Mouse (Mus musculus) heart, postnatal 0 days (tissue): ENCODE data around the gene Tmem182. TPM values are rescaled to one million over a fixed set of nuclear protein-coding genes. Genes with fewer than 3 reads are reported as not detected.

Source experiments
- ATAC-seq: fragments of 200-750 bp; cut with Nextera tagmentation; 2 replicates; pipeline ENCODE4 v1.8.0; 2017; ENCODE audit warnings: low read depth, moderate number of reproducible peaks, moderate library complexity; ENCODE audit not compliant: insufficient read depth
- DNase-seq: peaks from one replicate; pipeline ENCODE4 v3.0.0-alpha.2; 2016; ENCODE audit warnings: low spot score
- H3K27ac ChIP-seq: fragments of 300-500 bp; sonication (generic); 2 replicates; pipeline ENCODE4 v1.5.1; 2014; ENCODE audit warnings: low read depth, mild to moderate bottlenecking
- H3K27me3 ChIP-seq: fragments of 300-500 bp; sonication (generic); 2 replicates; pipeline ENCODE4 v1.6.1; 2014; ENCODE audit warnings: low read length, mixed read lengths; ENCODE audit not compliant: control insufficient read depth, insufficient read depth
- H3K36me3 ChIP-seq: fragments of 300-500 bp; sonication (generic); replicated peaks from 2 replicates; pipeline ENCODE4 v1.6.1; 2014; ENCODE audit warnings: low read length, mixed read lengths; ENCODE audit not compliant: control insufficient read depth, insufficient read depth
- H3K4me1 ChIP-seq: fragments of 300-500 bp; sonication (generic); 2 replicates; pipeline ENCODE4 v1.6.1; 2014; ENCODE audit warnings: antibody characterized with exemption; ENCODE audit not compliant: control insufficient read depth, insufficient read depth
- H3K4me2 ChIP-seq: fragments of 300-500 bp; sonication (generic); 2 replicates; pipeline ENCODE4 v1.6.1; 2014; ENCODE audit warnings: low read depth, mild to moderate bottlenecking, low read length, moderate library complexity
- H3K4me3 ChIP-seq: fragments of 300-500 bp; sonication (generic); 2 replicates; pipeline ENCODE4 v1.5.1; 2014; ENCODE audit warnings: low read depth, low read length
- H3K9ac ChIP-seq: fragments of 300-500 bp; sonication (generic); replicated peaks from 2 replicates; pipeline ENCODE4 v1.6.1; 2014; ENCODE audit warnings: low read depth, low read length, mixed read lengths
- H3K9me3 ChIP-seq: fragments of 300-500 bp; sonication (generic); replicated peaks from 2 replicates; pipeline ENCODE4 v1.6.1; 2016; ENCODE audit warnings: low read length; ENCODE audit not compliant: control insufficient read depth
- CTCF ChIP-seq: IDR thresholded peaks from 2 replicates; pipeline ENCODE4 v1.5.1; 2016; ENCODE audit warnings: antibody characterized with exemption, control low read depth, low read depth
- EP300 ChIP-seq: IDR thresholded peaks from 2 replicates; pipeline ENCODE4 v1.6.1; 2016; ENCODE audit warnings: antibody characterized with exemption, low read depth
- WGBS: fragments of 180-500 bp; shearing (Covaris S2); extraction: QIAGEN DNeasy Blood & Tissue Kit; methylation state at CpG from one replicate; pipeline ENCODE4 v1.1.7; 2014; 5-methylcytosine and 5-hydroxymethylcytosine counted together
- polyA plus RNA-seq: library from polyadenylated mRNA; unstranded; fragments of >200 nt; fragmentation: Nextera tagmentation; extraction: Ambion mirVana; gene quantifications from 2 replicates; pipeline ENCODE4 v1.2.1, GENCODE M21; 2015
- total RNA-seq: library from RNA; depleted of rRNA; stranded (reverse); fragments of >200 nt; gene quantifications from 2 replicates; pipeline ENCODE4 v1.2.3, GENCODE M21; 2014; ENCODE audit warnings: low replicate concordance

Tmem182 gene
- total and polyA plus RNA-seq, 2 experiments from 2014 or later = 102 to 125 TPM

DNA sequence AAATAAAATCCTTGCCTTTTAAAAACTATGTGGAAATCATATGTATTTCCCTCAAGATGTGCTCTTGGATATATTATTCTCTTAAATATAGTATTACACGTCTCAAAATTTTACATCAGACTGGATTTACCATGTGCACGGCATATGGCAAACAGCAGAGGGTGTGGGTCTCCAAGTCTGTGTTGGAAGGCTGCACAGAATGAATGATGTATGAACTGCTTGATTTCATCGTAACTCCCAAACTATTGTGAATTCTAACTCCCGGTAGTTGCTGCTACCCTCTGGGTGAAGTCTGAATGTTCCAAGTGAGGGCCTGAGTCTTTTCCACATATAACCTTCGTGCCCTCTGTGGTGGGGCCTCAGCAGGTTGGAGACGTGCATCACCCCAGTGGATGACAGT lies 16.4 kb upstream of the Tmem182 start:
- TF ChIP-seq CTCF = no peak
- no peak for TF ChIP-seq EP300
- Histone ChIP-seq H3K9ac (no peak overlapping the region), H3K9me3 (no peaks in the 10 kb centered on the region), H3K27me3 (no peaks in the 10 kb centered on the region), H3K4me3 (no peak overlapping the region), H3K27ac (no peak overlapping the region), H3K4me2 (no peak overlapping the region), H3K4me1 (no peaks in the 10 kb centered on the region), H3K36me3 (no peaks in the 10 kb centered on the region; the same call in 1 of the 2 replicates)
- ATAC-seq (no peak), DNase-seq (no peak)
- 80% methylated on average over 6 of the region's 6 CpGs for WGBS

GRCm38 (mm10) chr1:40789666-40790233 lies 15.7 kb upstream of the Tmem182 start:
- Histone ChIP-seq H3K4me3 (peak overlapping the region; percentile 66), H3K9ac (peak overlapping the region; percentile 46), H3K27ac (no peak overlapping the region), H3K9me3 (no peaks in the 10 kb centered on the region), H3K4me2 (peak overlapping the region; percentile 68), H3K27me3 (no peaks in the 10 kb centered on the region), H3K36me3 (no peaks in the 10 kb centered on the region), H3K4me1 (no peaks in the 10 kb centered on the region)
- DNase-seq = no peak
- ATAC-seq = 0 out of 2 replicates have a peak, but pooled peaks have one; percentile 31
- TF ChIP-seq CTCF (no peak), EP300 (no peak)
- WGBS = 36% methylated on average over 5 of the region's 5 CpGs

DNA sequence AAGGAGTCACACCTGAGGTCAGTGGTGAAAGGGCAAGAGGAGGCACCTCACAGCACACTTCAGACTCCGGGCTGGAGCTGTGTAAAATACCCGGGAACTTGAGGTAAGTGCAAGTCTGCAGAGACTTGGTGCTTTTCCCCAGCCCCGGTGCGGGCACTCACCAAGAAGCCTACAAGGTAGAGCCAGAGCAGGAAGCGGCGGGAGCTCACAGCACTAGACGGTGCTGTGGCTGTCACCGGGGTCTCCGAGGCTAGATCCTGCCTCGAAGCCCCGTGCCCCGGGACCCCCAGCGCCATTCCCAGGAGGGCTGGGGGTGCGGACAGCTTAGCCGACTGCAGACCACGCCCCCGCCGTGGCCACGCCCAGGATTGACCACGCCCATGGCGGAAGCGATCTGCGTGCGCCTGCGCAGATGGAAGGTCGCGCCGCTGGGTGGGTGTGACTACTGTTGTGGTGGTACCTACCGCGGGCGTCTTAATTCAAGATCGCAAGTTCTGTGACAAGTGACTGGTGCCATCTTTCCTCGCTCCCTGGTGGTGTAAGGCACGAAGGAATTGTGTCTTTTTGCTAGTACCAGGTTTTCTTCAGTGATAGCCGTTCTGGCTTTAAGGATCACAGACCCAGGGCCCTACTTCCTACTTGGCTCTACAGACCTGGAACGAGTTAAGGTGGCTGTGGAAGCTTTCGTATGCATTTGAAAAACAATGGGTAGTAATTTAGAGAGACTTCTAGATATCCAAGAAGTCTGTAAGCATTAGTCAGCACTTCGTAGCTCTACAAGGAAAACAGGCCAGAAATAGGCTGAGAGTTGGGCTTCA lies 14.9 kb upstream of the Tmem182 start, which contains the start of gene Mfsd9:
Mfsd9 (minus strand) TSS at position 364 of the 818 bp plus-strand sequence.
- Histone ChIP-seq H3K27ac (no peak within 1 kb of the TSS), H3K9ac (peak within 1 kb of the TSS; percentile 46), H3K4me3 (peak within 1 kb of the TSS; percentile 66), H3K27me3 (no peaks in the 10 kb centered on the region), H3K4me2 (peak within 1 kb of the TSS; percentile 68), H3K9me3 (no peaks in the 10 kb centered on the region), H3K36me3 (no peaks in the 10 kb centered on the region), H3K4me1 (no peaks in the 10 kb centered on the region)
- TF ChIP-seq EP300 (no peak), CTCF (no peak)
- ATAC-seq (peak; percentile 96), DNase-seq (peak; percentile 63)
- whole genome bisulfite sequencing = 6% methylated on average over 38 of the region's 38 CpGs

- no peak overlapping the region for H3K27ac ChIP-seq
- 100% methylated on average over 1 of the region's 1 CpGs for WGBS
- no peak overlapping the region for H3K9ac ChIP-seq
- no peaks in the 10 kb centered on the region for H3K36me3 ChIP-seq
- H3K9me3 ChIP-seq = no peaks in the 10 kb centered on the region
- ATAC-seq (no peak), DNase-seq (no peak)
- no peak overlapping the region for H3K4me2 ChIP-seq
- no peaks in the 10 kb centered on the region for H3K4me1 ChIP-seq
- no peaks in the 10 kb centered on the region for H3K27me3 ChIP-seq
- no peak overlapping the region for H3K4me3 ChIP-seq
- TF ChIP-seq CTCF (no peak), EP300 (no peak)
Observed at GRCm38 (mm10) chr1:40795508-40795907, 9.9 kb upstream of the Tmem182 start.

- DNase-seq (peak; percentile 52), ATAC-seq (peak; percentile 75)
- Histone ChIP-seq H3K36me3 (no peaks in the 10 kb centered on the region), H3K9ac (no peak overlapping the region), H3K9me3 (no peaks in the 10 kb centered on the region), H3K4me1 (no peaks in the 10 kb centered on the region), H3K27me3 (no peaks in the 10 kb centered on the region), H3K4me3 (no peak overlapping the region), H3K27ac (no peak overlapping the region), H3K4me2 (no peak overlapping the region)
- TF ChIP-seq CTCF (peak; percentile 92), EP300 (no peak)
- WGBS = 12% methylated on average over 5 of the region's 5 CpGs
Observed at GRCm38 (mm10) chr1:40797348-40797747, 8.1 kb upstream of the Tmem182 start.
